Mouse (Mus musculus): Measurements from ENCODE around the gene Kcp.

- TF ChIP-seq CTCF (IDR thresholded peaks at IDR 0.05; ENCODE audit: low read depth): no peak
- peak; percentile 22 for TF ChIP-seq EP300 (optimal IDR thresholded peaks at IDR 0.05)
These were observed 39.8 kb upstream of the Kcp start for GRCm38 (mm10) chr6:29547582-29547981.
